Mouse (Mus musculus): ENCODE data around the gene Krt7. TPM values are rescaled to one million over a fixed set of nuclear protein-coding genes. Genes with fewer than 3 reads are reported as not detected.

Krt7 gene
- 0.35 and 0.40 TPM in 2 replicates for polyA plus RNA-seq (2012; ENCODE audit: low replicate concordance)

GRCm38 (mm10) chr15:101410775-101411174 is at the start of gene Krt7:
TSS of gene Krt7 (plus strand) at chr15:101411043.

GRCm38 (mm10) chr15:101370101-101370911 is 40.5 kb upstream of the Krt7 start, which contains the start of gene Krt80:
TSS of gene Krt80 (minus strand) at chr15:101370162.

GRCm38 (mm10) chr15:101438555-101438954 is 27.7 kb downstream of the Krt7 start, which contains the start of gene Krt87:
TSS of gene Krt87 (minus strand) at chr15:101438804.

GRCm38 (mm10) chr15:101447444-101447843 is 36.6 kb downstream of the Krt7 start, which contains the start of gene Krt88:
TSS of gene Krt88 (plus strand) at chr15:101447744.

GRCm38 (mm10) chr15:101463651-101464050 is 52.8 kb downstream of the Krt7 start, which contains the start of gene Krt81:
TSS of gene Krt81 (minus strand) at chr15:101463751.

GRCm38 (mm10) chr15:101472952-101473528 is 62.2 kb downstream of the Krt7 start, which contains the start of gene Krt86:
TSS of gene Krt86 (plus strand) at chr15:101473478.

Other genes starting within 250 kb of the Krt7 start
- 2.2 and 3.4 TPM in 2 replicates for gene Acvr1b, start 237.0 kb upstream of the Krt7 start, polyA plus RNA-seq (2012; ENCODE audit: low replicate concordance)
- gene Grasp, start 186.9 kb upstream of the Krt7 start, polyA plus RNA-seq (2012; ENCODE audit: low replicate concordance): 1.2 and 3.3 TPM in 2 replicates
- gene Nr4a1, start 156.8 kb upstream of the Krt7 start, polyA plus RNA-seq (2012; ENCODE audit: low replicate concordance): 10.4 and 12.2 TPM in 2 replicates
- 29.8 and 32.9 TPM in 2 replicates for gene Atg101, start 126.8 kb upstream of the Krt7 start, polyA plus RNA-seq (2012; ENCODE audit: low replicate concordance)
- gene 6030408B16Rik, start 117.8 kb upstream of the Krt7 start, polyA plus RNA-seq (2012; ENCODE audit: low replicate concordance): not detected in 2 replicates
- gene Krt80, start 40.9 kb upstream of the Krt7 start, polyA plus RNA-seq (2012; ENCODE audit: low replicate concordance): 1.4 and 1.5 TPM in 2 replicates
- not detected in 2 replicates for gene Krt87, start 27.8 kb downstream of the Krt7 start, polyA plus RNA-seq (2012; ENCODE audit: low replicate concordance)
- gene Krt88, start 36.7 kb downstream of the Krt7 start, polyA plus RNA-seq (2012; ENCODE audit: low replicate concordance): not detected in 2 replicates
- gene Krt81, start 52.7 kb downstream of the Krt7 start, polyA plus RNA-seq (2012; ENCODE audit: low replicate concordance): not detected in 2 replicates
- not detected in 2 replicates for gene Krt86, start 62.4 kb downstream of the Krt7 start, polyA plus RNA-seq (2012; ENCODE audit: low replicate concordance)
- 0.23 TPM in 1 of 2 replicates, not detected in the other for gene Krt83, start 80.5 kb downstream of the Krt7 start, polyA plus RNA-seq (2012; ENCODE audit: low replicate concordance)
- gene Gm49425, start 106.2 kb downstream of the Krt7 start, polyA plus RNA-seq (2012; ENCODE audit: low replicate concordance): not detected in 2 replicates
- gene Krt84, start 121.8 kb downstream of the Krt7 start, polyA plus RNA-seq (2012; ENCODE audit: low replicate concordance): not detected in 2 replicates
- gene Krt82, start 139.6 kb downstream of the Krt7 start, polyA plus RNA-seq (2012; ENCODE audit: low replicate concordance): not detected in 2 replicates
- not detected in 2 replicates for gene Krt90, start 151.9 kb downstream of the Krt7 start, polyA plus RNA-seq (2012; ENCODE audit: low replicate concordance)
- gene Krt75, start 162.9 kb downstream of the Krt7 start, polyA plus RNA-seq (2012; ENCODE audit: low replicate concordance): not detected in 2 replicates
- not detected in 2 replicates for gene Gm5414, start 217.1 kb downstream of the Krt7 start, polyA plus RNA-seq (2012; ENCODE audit: low replicate concordance)
- gene Gm5478, start 236.3 kb downstream of the Krt7 start, polyA plus RNA-seq (2012; ENCODE audit: low replicate concordance): not detected in 2 replicates

Measured in leukemia stem cell, adult 10-12 weeks (primary cell).